Mouse (Mus musculus) MEL (cell line): ENCODE results near the gene Gfpt2. TPM values are rescaled to one million over a fixed set of nuclear protein-coding genes. Genes with fewer than 3 reads are reported as not detected.

Experiments used
- DNase-seq: peaks from one replicate; pipeline ENCODE4 v3.0.0; 2011; ENCODE audit warnings: low read depth, low spot score
- H3K27ac ChIP-seq: 2 replicates; pipeline ENCODE4 v1.5.1; 2012; ENCODE audit warnings: low read depth, mild to moderate bottlenecking, control low read depth, low read length, moderate library complexity; ENCODE audit not compliant: control insufficient read depth
- H3K27me3 ChIP-seq, 2 experiments: fragments of 150-350 bp in 1 of 2; sonication (generic) in 1 of 2; 2 replicates each; pipeline ENCODE4 v1.6.1; 2012; ENCODE audit warnings: low read length in 2 of 2, mild to moderate bottlenecking in 2 of 2, improper control_type of control experiment in 1 of 2, moderate library complexity in 1 of 2; ENCODE audit not compliant: insufficient read depth in 2 of 2, control insufficient read depth in 1 of 2
- H3K36me3 ChIP-seq, 2 experiments: 2 replicates each; pipeline ENCODE4 v1.6.1; 2012 to 2014; ENCODE audit warnings: low read length in 2 of 2, improper control_type of control experiment in 1 of 2, inconsistent platforms in 1 of 2, mild to moderate bottlenecking in 1 of 2; ENCODE audit not compliant: insufficient read depth in 2 of 2, control insufficient read depth in 1 of 2
- H3K4me1 ChIP-seq, 2 experiments: fragments of 150-350 bp in 1 of 2; sonication (generic) in 1 of 2; 2 replicates each; pipeline ENCODE4 v1.6.1; 2012; ENCODE audit warnings: low read length in 2 of 2, improper control_type of control experiment in 1 of 2, mild to moderate bottlenecking in 1 of 2; ENCODE audit not compliant: insufficient read depth in 2 of 2, control insufficient read depth in 1 of 2
- H3K4me3 ChIP-seq, 2 experiments: fragments of 150-350 bp in 1 of 2; sonication (generic) in 1 of 2; 2 replicates each; pipeline ENCODE4 v1.5.1; 2012; ENCODE audit warnings: low read depth in 2 of 2, low read length in 2 of 2, mild to moderate bottlenecking in 2 of 2, moderate library complexity in 2 of 2, control low read depth in 1 of 2, improper control_type of control experiment in 1 of 2; ENCODE audit not compliant: control insufficient read depth in 1 of 2, insufficient read depth in 1 of 2
- H3K79me2 ChIP-seq: 2 replicates; pipeline ENCODE4 v1.6.1; 2012; ENCODE audit warnings: mild to moderate bottlenecking, low read length, moderate library complexity; ENCODE audit not compliant: control insufficient read depth, poor library complexity, insufficient read depth
- H3K9ac ChIP-seq: 2 replicates; pipeline ENCODE4 v1.6.1; 2012; ENCODE audit warnings: low read depth, mild to moderate bottlenecking, control low read depth, low read length, moderate library complexity; ENCODE audit not compliant: control insufficient read depth, poor library complexity, severe bottlenecking
- H3K9me3 ChIP-seq: fragments of 150-350 bp; sonication (generic); replicated peaks from 2 replicates; pipeline ENCODE4 v1.6.1; 2012; ENCODE audit warnings: mild to moderate bottlenecking, low read length, improper control_type of control experiment, moderate library complexity; ENCODE audit not compliant: insufficient read depth
- CTCF ChIP-seq, 3 experiments: IDR thresholded peaks in 2 of 3; conservative IDR thresholded peaks in 1 of 3; 2 replicates each; pipeline ENCODE4 v1.5.1; 2011 to 2012; ENCODE audit warnings: low read length in 3 of 3, low read depth in 2 of 3, mild to moderate bottlenecking in 2 of 3, improper control_type of control experiment in 1 of 3, inconsistent platforms in 1 of 3, mixed read lengths in 1 of 3, moderate library complexity in 1 of 3; ENCODE audit not compliant: control insufficient read depth in 1 of 3, insufficient read depth in 1 of 3, poor library complexity in 1 of 3, severe bottlenecking in 1 of 3
- E2F4 ChIP-seq: IDR thresholded peaks from 2 replicates; pipeline ENCODE4 v1.6.1; 2011; ENCODE audit warnings: low read depth, low read length, improper control_type of control experiment, borderline replicate concordance
- ELF1 ChIP-seq: IDR thresholded peaks from 2 replicates; pipeline ENCODE4 v1.6.1; 2014; ENCODE audit warnings: low read depth, mild to moderate bottlenecking, inconsistent platforms, low read length, improper control_type of control experiment, moderate library complexity
- EP300 ChIP-seq, 2 experiments: IDR thresholded peaks; 2 replicates each; pipeline ENCODE4 v1.6.1; 2011; ENCODE audit warnings: improper control_type of control experiment in 2 of 2, low read length in 2 of 2, low read depth in 1 of 2, mild to moderate bottlenecking in 1 of 2
- ETS1 ChIP-seq: IDR thresholded peaks from 2 replicates; pipeline ENCODE4 v1.6.1; 2012; ENCODE audit warnings: low read depth, mild to moderate bottlenecking, inconsistent platforms, low read length, improper control_type of control experiment, moderate library complexity
- HCFC1 ChIP-seq: IDR thresholded peaks from 2 replicates; pipeline ENCODE4 v1.6.1; 2012; ENCODE audit warnings: low read depth, mild to moderate bottlenecking, inconsistent platforms, low read length, improper control_type of control experiment, moderate library complexity
- MAX ChIP-seq: IDR thresholded peaks from 2 replicates; pipeline ENCODE4 v1.6.1; 2011; ENCODE audit warnings: low read length, improper control_type of control experiment
- MAZ ChIP-seq: IDR thresholded peaks from 2 replicates; pipeline ENCODE4 v1.6.1; 2012; ENCODE audit warnings: low read depth, mild to moderate bottlenecking, inconsistent platforms, low read length, improper control_type of control experiment
- MXI1 ChIP-seq: IDR thresholded peaks from 2 replicates; pipeline ENCODE4 v1.6.1; 2011; ENCODE audit warnings: mild to moderate bottlenecking, low read depth, low read length, improper control_type of control experiment
- NELFE ChIP-seq: IDR thresholded peaks from 2 replicates; pipeline ENCODE4 v1.6.1; 2011; ENCODE audit warnings: low read depth, low read length, improper control_type of control experiment
- NRF1 ChIP-seq: IDR thresholded peaks from 2 replicates; pipeline ENCODE4 v1.6.1; 2014; ENCODE audit warnings: low read depth, mild to moderate bottlenecking, inconsistent platforms, low read length, improper control_type of control experiment, moderate library complexity; ENCODE audit not compliant: poor library complexity, insufficient read depth, severe bottlenecking
- POLR2AphosphoS5 ChIP-seq: IDR thresholded peaks from 2 replicates; pipeline ENCODE4 v1.6.1; 2012; ENCODE audit warnings: low read depth, borderline replicate concordance, mild to moderate bottlenecking, inconsistent platforms, low read length, moderate library complexity, mixed read lengths
- SMC3 ChIP-seq: IDR thresholded peaks from 2 replicates; pipeline ENCODE4 v1.6.1; 2011; ENCODE audit warnings: low read depth, low read length, improper control_type of control experiment
- TAL1 ChIP-seq: IDR thresholded peaks from 2 replicates; pipeline ENCODE4 v1.6.1; 2012; ENCODE audit warnings: mild to moderate bottlenecking, inconsistent platforms, low read length, moderate library complexity, mixed read lengths
- TBP ChIP-seq: IDR thresholded peaks from 2 replicates; pipeline ENCODE4 v1.8.0; 2011; ENCODE audit warnings: low read depth, low read length, improper control_type of control experiment
- ZMIZ1 ChIP-seq: IDR thresholded peaks from 2 replicates; pipeline ENCODE4 v1.6.1; 2012; ENCODE audit warnings: low read depth, mild to moderate bottlenecking, inconsistent platforms, low read length, improper control_type of control experiment, moderate library complexity
- ZNF384 ChIP-seq: IDR thresholded peaks from 2 replicates; pipeline ENCODE4 v1.6.1; 2012; ENCODE audit warnings: low read depth, mild to moderate bottlenecking, inconsistent platforms, low read length, improper control_type of control experiment
- polyA plus RNA-seq, 2 experiments: library from polyadenylated mRNA; stranded (reverse) in 1 of 2; unstranded in 1 of 2; fragments of >175 nt in 1 of 2; fragments of >200 nt in 1 of 2; gene quantifications; 2 replicates each; pipeline versions ENCODE4 v1.2.1 to v1.2.4; 2012; ENCODE audit warnings: low replicate concordance in 2 of 2, low read depth in 1 of 2; ENCODE audit not compliant: insufficient read length in 2 of 2, insufficient read depth in 1 of 2, missing spikeins in 1 of 2
- total RNA-seq: library from RNA; depleted of rRNA; stranded (reverse); fragments of 300-350 nt; gene quantifications from 2 replicates; pipeline ENCODE4 v1.2.3, GENCODE M21; 2012

Gfpt2 gene
- total and polyA plus RNA-seq, 3 experiments = 4.0 to 8.0 TPM; not detected in 1

DNA sequence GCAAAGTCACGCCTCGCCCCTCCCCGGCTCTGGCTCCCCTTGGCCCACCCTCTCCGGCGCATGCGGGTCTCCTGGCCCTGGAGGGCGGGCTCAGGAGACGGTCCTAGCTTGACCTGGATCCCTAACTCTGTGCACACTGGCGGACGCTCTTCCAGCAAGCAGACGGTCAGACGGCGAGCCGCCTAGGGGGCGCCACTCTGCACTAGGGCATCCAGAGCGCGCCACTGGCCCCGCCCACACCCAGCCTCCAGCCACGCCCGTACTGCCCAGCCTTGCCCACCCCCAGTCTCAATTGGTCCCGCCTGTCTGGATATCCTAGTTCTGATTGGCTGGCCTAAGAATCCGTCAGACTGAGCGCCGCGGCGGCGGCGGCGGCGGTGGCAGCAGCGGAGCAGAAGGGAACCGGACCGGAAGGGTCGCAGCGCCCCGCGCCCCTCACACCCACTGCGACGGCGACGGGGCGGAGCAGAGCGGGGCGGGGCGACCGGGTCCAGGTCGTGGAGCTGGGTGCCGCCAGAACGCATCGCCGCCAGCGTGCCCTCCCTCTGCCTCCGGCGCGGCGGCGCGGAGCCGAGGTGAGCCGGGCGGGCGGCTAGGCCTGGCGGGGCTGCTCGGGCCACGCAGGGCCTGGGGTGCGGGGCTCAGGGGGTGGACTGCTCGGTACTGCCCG, 52.6 kb downstream of the Gfpt2 start, which contains the start of gene Mapk9 (continued):
- TF ChIP-seq NRF1 (peak; percentile 77), HCFC1 (peak; percentile 81), SMC3 (no peak; the same call in 1 of the 2 replicates), E2F4 (no peak), ETS1 (peak; percentile 32; the same call in 1 of the 2 replicates), EP300 (IDR thresholded peaks at IDR 0.05; ENCODE audit: low read depth in 1 of 2, low read length in 2 of 2) (no peak), ZNF384 (no peak), CTCF (IDR thresholded peaks at IDR 0.05 in 2 of 3, conservative IDR thresholded peaks at IDR 0.05 in 1 of 3; ENCODE audit: control insufficient read depth in 1 of 3, insufficient read depth in 1 of 3, low read depth in 2 of 3, low read length in 3 of 3, poor library complexity in 1 of 3, severe bottlenecking in 1 of 3) (peak in 2 of 3 experiments; percentile 94 to 97; a peak in 5 of 6 replicates), TBP (peak; percentile 67), MAX (no peak), POLR2AphosphoS5 (no peak), ZMIZ1 (no peak; the same call in none of the 2 replicates), NELFE (peak; percentile 72), TAL1 (no peak), MXI1 (peak; percentile 55), ELF1 (peak; percentile 67)

DNA sequence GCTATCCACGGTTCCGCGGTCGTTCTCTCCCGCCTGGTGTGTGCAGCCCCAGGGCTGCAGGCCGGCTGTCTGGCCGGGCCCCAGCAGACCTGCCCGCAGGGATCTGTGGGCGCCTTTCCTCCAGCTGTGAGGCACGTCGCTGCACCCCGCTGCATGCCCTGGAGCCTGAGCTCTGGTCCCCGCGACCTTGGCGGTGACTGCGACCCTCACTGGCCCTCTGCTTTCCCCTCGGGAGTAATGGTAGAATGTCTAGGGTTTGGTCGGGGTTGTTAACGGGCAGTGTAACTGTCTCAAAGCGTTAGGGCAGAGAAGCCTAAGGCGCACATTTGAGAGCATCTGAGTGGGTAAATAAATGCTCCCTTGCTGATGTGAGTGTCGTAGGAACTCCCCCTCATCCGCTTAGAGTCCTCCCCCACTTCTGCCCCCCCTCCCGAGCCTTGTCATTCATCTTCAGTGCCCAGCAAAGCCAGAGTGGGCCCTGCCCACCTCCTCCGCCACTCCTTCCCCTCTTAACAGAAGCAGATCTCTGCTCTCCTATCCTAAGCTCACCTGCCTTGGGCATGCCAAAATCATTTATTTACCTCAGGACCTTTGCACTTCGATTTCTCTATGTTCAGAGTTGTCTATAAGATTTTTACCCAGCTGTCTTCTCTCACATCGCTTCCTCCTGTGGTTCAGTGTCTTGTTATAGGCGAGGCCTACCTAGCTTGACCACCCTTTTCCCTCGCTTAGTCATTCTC, 53.3 kb downstream of the Gfpt2 start:
- H3K79me2 ChIP-seq = peaks cover 26% of the 10 kb centered on the region
- peak overlapping the region; percentile 82 for H3K27ac ChIP-seq
- TF ChIP-seq MAZ (peak; percentile 50; the same call in 1 of the 2 replicates), TBP (no peak), MAX (peak; percentile 25; the same call in 1 of the 2 replicates)
- H3K9ac ChIP-seq = peak overlapping the region; percentile 64
- no peaks in the 10 kb centered on the region for H3K27me3 ChIP-seq
- peak; percentile 82 for DNase-seq
- peaks cover 7 to 17% of the 10 kb centered on the region in 2 experiments for H3K4me1 ChIP-seq
- peaks cover 0 to 5% of the 10 kb centered on the region in 2 experiments; a peak in 3 of 4 replicates for H3K36me3 ChIP-seq
- H3K9me3 ChIP-seq = no peaks in the 10 kb centered on the region
- peak overlapping the region; percentile 60 to 93 for H3K4me3 ChIP-seq
